Mouse (Mus musculus) hematopoietic stem cell, adult 5-6 weeks (primary cell): ENCODE results near the gene Ttpal. TPM values are rescaled to one million over a fixed set of nuclear protein-coding genes. Genes with fewer than 3 reads are reported as not detected.
A peak's percentile ranks its signal among the peaks of the same experiment; 100 is the strongest.
"Not testable (repeated sequence)": the region's sequence is repeated elsewhere in the genome, so short reads cannot be mapped to it uniquely, and the experiment has no call there.

Experiments
- ATAC-seq, 2 experiments: fragments of 125-278 bp in 1 of 2; replicated peaks in 1 of 2; 2 replicates each; pipeline ENCODE4 v1.8.0; 2016 to 2017; ENCODE audit warnings: inconsistent platforms in 2 of 2, mild to moderate bottlenecking in 2 of 2, moderate number of reproducible peaks in 2 of 2, low read depth in 1 of 2, moderate TSS enrichment in 1 of 2; ENCODE audit not compliant: low FRiP score in 2 of 2, poor library complexity in 2 of 2, severe bottlenecking in 2 of 2, insufficient read depth in 1 of 2, low TSS enrichment in 1 of 2
- total RNA-seq: library from RNA; stranded (forward); fragments of 172-1452, 232-1000 nt; gene quantifications from 2 replicates; pipeline ENCODE4 v1.2.3, GENCODE M21; 2017

The Ttpal gene
- total RNA-seq, 1 experiment from 2014 or later: 13.9 TPM

DNA sequence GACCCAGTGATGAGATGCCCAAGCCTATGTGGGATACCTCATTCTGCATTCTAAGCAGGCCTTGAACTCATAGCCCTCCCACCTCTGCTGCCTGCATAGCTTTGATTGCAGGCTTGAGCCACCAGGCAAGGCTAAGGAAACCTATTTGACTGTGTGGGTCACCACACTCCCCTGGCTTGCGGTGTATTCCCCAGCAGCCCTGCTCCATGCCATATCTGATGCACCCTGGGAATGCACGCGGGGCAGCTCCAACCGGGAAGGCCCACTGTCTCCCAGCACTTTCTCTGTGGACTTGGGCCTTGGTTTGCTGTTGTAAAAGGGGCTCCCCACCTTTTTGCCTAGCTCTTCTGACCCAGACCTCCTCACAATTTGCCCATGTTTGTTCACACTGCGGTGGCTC lies 11.1 kb downstream of the Ttpal start:
- ATAC-seq: peak in 1 of 2 experiments; percentile 1; a peak in 1 of 4 replicates

DNA sequence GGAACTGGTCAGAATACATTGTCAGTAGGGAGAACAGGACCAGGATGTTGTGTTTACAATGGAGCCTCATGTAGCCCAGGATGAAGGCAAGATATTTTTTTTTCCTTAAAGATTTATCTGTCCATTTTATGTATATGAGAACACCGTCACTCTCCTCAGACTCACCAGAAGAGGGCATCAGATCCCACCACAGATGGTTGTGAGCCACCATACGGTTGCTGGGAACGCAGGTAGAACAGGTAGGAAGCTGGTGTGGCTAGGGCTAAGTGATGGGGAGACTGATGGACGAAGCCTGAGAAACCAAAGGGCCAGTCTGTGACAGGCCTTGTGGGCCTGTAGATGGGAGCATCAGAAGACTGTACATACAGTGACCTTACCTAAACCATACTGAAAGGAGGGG lies 11.9 kb downstream of the Ttpal start:
- no peak for ATAC-seq

DNA sequence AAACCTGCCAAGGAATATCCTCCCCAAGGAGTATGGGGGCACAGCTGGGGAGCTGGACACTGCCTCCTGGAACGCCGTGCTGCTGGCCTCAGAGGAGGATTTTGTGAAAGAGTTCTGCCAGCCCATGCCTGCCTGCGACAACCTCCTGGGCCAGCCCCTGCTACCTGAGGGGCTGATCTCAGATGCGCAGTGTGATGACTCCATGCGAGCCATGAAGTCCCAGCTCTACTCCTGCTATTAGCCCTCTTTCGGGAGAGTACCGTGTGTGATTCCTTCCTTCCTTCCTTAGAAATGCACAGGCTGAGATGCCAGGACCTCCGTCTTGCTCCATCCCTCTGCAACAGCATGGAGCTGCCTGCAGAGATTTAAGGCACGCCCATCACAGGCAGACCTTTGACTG lies 13.3 kb downstream of the Ttpal start:
- no peak for ATAC-seq

DNA sequence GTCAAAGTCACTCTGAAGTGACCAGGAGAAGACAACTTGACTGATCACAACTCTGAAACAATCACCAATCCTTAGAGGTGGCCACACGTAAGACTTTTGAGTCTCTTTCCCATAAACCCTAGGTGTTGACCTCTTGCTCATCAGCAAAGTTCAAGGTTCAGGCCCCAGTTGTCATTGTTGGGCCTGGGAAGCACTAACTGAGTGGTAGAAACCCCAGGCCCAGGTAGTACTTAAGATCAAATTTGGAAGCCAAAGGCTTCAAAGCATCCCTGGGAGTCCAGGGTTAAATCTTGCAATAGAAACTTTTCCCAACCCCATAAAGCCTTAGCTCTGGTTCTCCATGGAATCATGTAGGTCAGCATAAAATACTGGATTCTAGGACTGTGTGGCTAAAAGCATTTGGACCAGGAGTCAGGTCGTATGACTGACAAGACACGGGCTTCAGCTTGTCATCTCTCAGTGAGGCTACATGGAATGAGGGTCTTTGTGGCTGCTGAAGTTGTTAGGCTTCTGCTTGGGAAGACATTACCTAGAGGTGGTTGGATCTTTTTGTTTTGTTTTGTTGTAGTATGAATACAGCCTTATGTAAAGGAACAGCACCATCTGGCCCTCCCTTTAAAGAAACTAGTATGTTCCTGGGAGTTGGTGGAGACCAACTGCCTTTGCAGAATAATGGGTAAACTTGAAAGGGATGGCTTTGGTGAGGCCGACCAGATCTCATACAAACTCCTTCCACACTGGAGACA lies 14.0 kb downstream of the Ttpal start:
- no peak for ATAC-seq

DNA sequence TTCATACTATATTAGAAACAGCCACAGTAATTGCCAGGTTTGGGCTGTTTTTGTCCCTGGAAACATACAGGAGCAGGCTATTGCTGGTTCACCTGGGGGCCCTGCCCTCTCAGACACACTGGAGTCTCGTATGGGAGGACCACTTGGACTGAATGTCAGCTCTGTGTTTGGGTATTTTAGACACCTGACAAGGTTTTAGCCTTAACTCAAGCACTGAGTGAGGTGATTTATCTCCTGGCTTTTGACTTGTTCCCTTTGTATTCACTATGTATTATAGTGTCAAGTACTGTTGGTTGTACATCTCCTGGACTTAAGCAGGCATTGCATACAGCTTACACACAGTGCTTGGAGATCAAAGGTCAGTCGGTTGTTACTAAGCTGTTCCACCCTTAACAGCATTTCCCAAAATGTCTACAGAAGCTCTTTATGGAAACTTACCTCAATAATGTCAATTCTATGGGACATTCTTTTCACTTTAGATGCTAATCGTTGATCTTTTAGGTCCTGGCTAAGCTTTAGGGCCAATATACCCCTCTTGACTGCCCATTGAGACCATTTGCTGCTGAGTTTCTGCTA lies 14.6 kb downstream of the Ttpal start:
- ATAC-seq: no peak

DNA sequence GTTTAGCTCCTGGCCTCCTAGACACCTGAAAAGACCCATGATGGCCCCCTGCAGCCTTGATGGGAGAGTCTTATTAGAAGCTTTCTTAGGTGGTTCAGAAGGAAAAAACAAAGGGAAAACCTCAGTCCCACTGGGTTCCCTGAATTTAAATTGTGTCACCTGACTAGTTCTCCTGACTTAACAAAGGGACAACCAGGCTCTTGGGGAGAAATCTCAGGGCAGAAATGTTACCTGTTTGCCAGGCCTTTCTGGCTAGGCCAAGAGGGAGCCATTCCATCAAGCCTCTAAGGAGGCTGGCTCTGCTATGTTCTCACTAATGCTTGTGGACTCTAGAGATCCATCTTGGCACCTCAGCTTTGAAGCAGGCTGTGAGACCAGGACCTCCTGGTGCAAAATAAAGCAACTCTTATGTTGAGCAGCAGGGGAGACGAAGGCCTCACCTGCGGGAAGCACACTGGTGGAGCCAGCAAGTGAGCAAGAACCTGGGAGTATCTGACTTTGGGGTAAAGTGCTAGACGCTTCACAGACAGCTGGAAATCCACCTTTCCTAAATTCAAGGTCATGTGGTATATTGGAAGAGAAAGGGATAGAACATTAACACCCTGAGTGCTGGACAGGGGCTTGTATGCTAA lies 15.2 kb downstream of the Ttpal start:
- ATAC-seq: no peak

DNA sequence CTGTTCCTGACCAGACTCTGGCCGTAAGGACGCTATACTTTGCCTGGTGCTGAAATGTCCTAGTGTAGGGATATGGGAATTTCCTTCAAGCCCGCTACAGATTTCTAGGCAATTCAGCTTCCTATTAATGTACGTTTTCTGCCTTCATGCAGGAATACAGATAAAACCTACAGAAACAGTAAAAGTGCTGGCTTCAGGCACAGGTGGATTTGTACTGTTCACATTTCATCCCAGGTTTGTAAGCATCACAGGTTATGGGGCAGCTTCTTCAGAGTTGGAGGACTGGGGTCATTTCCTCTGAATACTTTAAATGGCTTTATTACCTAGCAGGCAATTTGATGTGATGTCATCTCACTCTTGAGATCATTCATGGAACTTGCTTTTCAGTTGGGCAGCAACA lies 15.8 kb downstream of the Ttpal start:
- no peak for ATAC-seq

DNA sequence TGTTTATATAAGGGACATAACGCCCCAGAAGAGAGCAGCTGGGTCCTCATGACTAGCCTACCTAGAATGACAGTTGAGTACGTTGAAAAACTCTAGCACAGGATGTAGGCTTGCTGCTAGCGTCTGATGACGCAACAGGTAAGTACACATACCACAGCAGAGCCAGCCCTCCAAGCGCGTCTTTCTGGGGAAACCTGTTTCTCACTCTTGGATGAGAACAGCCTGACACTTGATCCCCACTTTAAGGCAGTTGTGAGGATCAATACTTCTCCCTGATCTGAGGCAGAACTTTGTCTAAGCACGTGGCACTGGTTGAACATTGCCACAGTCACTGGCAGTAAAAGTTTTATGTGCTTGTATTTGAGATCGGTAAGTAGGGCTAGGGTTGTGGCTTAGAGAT lies 18.3 kb downstream of the Ttpal start:
- ATAC-seq: no peak; a peak in 1 of 4 replicates

DNA sequence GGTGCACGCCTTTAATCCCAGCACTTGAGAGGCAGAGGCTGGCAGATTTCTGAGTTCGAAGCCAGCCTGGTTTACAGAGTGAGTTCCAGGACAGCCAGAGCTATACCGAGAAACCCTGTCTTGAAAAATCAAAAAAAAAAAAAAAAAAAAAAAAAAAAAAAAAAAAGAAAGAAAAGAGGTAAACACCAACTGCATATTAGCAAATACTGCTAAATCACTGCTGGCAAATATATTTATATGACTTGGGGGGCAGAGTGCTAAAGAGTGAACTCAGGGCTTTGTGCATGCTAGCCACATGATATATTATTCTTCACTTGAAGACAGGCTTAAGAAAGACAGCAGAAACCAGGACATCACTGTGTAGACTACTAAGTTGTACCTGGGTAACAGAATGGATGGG lies 19.3 kb downstream of the Ttpal start:
- not testable (repeated sequence) for ATAC-seq

DNA sequence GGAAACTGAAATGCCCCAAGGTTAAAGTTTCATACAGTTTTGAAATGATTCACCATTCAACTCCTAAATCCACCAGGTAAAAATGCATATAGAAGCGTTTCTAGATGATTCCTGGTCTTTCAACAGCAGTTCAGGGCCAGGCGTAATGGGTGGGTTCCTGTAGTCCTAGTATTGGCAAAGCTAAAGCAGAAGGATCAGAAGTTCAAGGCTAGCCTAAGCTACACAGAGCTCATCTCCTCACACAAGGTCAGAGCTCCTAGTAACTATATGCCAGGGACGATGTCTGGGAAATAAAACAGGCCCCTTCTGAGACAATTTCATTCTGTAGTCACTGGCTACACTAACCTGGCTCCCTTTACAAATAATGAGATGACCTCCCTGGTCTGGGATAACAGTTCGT lies 29.1 kb downstream of the Ttpal start:
- ATAC-seq: no peak

DNA sequence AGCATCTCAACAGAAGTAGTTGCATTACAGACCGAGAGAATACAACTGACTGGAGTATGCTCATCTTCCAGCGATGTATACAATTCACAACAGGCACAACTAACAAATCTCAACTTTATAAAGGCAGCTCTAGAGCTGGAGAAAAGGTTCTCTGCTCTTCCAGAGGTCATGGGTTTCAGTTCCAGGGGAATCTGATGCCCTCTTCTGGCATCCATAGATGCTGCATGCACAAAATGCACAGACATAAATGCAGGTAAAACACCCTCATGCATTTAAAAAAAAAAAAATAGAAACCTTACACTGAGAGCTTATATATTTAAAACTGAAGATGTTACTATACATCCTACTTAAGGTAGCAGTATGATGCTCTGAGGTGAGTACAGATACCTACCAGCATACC lies 29.6 kb downstream of the Ttpal start:
- no peak for ATAC-seq

DNA sequence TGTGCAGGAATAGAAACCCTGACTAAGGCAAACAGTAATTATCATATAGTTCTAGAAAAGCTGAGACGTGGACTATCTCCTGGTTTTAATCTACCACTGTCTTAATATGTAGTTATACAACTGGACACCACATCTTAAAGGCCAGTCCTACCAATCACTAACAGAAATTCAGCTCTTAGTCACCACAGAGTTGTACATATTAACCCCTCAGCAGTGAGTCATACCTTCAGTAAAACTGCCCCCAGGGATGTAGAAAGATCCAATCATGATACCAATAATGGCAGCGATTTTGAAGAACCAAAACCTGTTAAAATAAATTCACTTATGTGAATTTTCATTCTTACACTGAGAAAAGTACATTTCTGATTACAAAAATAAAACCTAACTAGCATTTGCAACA lies 32.1 kb downstream of the Ttpal start:
- no peak for ATAC-seq

DNA sequence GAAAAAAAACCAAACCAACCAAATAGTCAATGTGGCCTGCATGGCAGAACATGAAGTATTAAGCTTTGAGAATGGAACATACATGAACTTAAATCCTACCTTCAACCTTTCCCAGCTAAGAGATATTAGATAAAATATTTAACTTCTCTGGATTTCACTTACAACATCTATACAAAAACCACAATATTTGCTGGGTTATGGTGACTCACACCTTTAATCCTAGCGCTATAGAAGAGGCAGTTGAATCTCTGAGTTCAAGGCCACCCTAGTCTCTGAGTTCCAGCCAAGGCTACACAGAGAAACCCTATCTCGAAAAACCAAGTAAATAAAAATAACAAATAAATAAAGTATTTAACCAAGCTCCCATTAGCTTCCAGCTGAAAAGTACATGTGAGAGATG lies 33.9 kb downstream of the Ttpal start:
- no peak for ATAC-seq

DNA sequence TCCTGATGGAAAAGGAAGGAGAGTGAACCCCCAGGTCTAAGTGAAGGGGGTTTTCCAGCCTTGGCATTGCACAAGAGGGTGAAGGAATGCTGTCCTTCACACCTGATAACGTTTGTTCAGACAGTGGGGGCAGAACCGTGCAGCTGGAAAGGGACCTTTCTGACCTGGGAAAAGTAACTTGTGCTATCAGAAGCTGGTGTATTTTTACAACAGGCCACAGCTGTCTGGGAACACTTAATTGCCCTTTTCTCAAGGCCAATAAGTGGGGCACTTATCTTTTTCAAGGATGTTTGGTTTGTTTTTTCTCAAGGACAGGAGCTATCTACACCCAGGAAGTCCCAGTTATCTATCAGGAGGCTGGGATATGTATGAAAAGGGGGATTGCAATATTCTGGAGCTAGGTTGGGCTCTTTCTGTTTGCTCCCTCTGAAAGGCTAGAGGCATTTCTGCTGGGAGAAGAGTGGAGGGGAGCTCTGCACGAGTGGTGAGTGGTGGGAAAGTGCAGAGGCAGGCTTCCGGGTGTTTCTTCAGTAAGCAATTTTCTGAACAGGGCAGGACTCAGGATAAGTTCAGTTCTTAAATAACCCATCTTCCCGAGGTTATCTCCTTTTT lies 35.6 kb downstream of the Ttpal start:
- no peak for ATAC-seq

DNA sequence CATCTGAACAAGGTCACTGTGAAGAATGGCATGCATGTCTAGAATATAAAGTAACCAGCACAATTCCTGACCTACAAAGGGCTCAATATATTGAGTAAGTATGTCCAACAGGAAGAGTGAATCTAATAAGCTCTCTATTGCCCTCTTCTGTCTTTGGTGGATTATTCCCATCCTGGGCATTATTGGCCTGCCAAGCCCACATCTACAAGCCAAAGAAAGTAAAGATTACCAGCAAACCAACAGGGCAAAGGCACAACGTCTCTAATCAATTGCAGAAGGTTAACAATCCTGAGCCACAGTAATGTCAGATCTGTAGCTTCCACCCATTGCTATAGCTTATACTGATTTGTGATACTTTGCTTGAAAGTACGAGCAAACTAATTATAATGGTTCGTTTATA lies 38.4 kb downstream of the Ttpal start:
- ATAC-seq: no peak

DNA sequence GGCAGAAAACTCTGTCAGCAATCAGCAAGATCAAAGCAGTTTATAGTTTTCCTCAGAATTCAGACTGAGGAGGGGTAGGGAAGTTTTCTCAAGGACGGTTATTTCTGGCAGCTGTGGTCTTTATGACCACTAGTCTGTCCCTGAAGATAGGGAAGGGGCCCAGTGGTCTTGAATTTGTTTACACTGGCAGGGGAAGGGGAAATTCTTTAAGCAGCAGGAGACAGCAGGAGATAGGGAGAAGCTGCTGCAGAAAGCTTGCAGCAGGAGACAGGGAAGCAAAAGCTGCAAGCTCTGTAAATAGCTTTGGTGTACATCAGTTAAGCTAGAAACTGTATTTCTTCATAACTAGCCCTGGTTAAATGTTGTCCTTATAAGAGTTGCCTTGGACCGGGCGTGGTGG lies 39.6 kb downstream of the Ttpal start:
- ATAC-seq: no peak

DNA sequence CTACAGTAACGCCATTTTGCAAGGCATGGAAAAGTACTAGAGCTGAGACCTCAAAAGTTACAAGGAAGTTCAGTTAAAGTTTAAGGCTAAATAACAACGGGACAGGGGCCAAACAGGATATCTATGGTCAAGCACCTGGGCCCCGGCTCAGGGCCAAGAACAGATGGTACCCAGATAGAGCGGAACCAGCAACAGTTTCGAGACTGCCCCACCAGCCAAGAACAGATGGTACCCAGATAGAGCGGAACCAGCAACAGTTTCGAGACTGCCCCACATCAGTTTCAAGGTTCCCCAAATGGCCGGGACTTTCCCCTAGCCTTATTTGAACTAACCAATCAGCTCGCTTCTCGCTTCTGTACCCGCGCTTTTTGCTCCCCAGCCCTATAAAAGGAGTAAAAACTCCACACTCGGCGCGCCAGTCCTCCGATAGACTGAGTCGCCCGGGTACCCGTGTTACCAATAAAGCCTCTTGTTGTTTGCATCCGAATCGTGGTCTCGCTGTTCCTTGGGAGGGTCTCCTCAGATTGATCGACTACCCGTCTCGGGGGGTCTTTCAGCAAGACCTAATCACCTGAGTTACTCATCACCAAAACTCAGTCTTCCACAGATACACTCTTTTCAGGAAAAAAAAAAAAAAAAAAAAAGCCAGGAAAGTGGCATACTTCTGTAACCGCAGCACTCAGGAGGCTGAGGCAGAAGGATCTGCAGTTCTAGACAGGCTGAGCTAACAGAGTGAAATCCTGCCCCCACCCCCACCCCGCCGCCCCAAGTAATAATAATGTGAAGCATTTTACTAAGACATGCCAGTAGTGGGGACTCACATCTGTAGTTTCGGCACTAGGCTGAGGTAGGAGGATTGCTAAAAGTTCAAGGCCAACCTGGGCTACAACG lies 40.8 kb downstream of the Ttpal start:
- ATAC-seq: peak; percentile 66 to 69
